Mouse (Mus musculus): Measurements from ENCODE around the gene Gm17657.

GRCm38 (mm10) chr17:29485336-29486233 lies 63.9 kb downstream of the Gm17657 start:
- TF ChIP-seq CTCF (IDR thresholded peaks at IDR 0.05; ENCODE audit: extremely low read depth, insufficient read depth, insufficient read length, insufficient replicate concordance): no peak
- TF ChIP-seq POLR2A (IDR thresholded peaks at IDR 0.05; ENCODE audit: low read depth, low read length): no peak

All from spleen, adult 2 months (tissue).